Mouse (Mus musculus): ENCODE measurements at regions not wholly inside any gene's neighbourhood (a gene's known extent, or its start where the extent isn't known, plus 50 kb on each side); places are given as distances from the start of the nearest gene placed in this dataset.

DNA sequence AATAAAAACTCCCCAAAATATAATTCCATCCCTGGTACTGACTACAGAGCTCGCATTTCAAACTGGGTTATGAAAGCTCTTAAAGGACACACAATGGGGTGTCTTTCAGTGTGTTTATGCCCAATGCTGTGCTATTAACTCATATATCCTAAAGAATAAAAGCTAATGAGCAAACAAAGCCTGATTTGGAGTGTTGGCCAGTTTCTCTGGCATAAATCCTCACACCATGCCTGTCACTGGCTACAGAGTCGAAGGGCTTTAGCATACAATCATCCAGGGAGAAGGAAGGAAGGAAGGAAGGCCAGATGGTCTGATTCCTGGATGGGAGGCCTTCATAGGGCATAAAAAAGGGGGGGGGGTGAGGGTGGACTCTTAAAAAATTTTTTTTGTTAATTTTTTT lies 74.8 kb upstream of the Trpc3 start:
- Histone ChIP-seq H3K9me3 (replicated peaks; ENCODE audit: low read length) (no peaks in the 10 kb centered on the region), H3K4me1 (ENCODE audit: control insufficient read depth in 1 of 2, insufficient read depth in 2 of 2) (peaks cover 4 to 6% of the 10 kb centered on the region in 2 experiments; a peak in 2 of 4 replicates), H3K79me2 (replicated peaks; ENCODE audit: control insufficient read depth, extremely low read depth, insufficient read depth, poor library complexity, severe bottlenecking) (no peaks in the 10 kb centered on the region), H3K4me3 (replicated peaks in 1 of 3; ENCODE audit: low read depth in 2 of 3, low read length in 2 of 3, poor library complexity in 1 of 3) (no peak overlapping the region), H3K9ac (ENCODE audit: insufficient read depth, low read depth) (no peak overlapping the region), H3K4me2 (ENCODE audit: insufficient read depth, low read depth, poor library complexity, severe bottlenecking) (no peak overlapping the region), H3K27ac (ENCODE audit: insufficient read depth, low read depth) (no peak overlapping the region), H3K36me3 (replicated peaks in 1 of 2; ENCODE audit: control insufficient read depth in 1 of 2, insufficient read depth in 1 of 2, low read length in 1 of 2) (no peaks in the 10 kb centered on the region), H3K27me3 (replicated peaks) (no peaks in the 10 kb centered on the region)
- in situ Hi-C loops (cut with MboI; ENCODE audit: low pct_ligation_motif_present, low pct_unique_long_range_greater_than_20kb, low sequenced_read_pairs): no loop called here
- DNase-seq (ENCODE audit: extremely low read depth): no peak
- TF ChIP-seq BHLHE40 (IDR thresholded peaks at IDR 0.05; ENCODE audit: low read depth, low read length) (no peak), ZC3H11A (IDR thresholded peaks at IDR 0.05; ENCODE audit: low read depth, low read length) (no peak), MAX (IDR thresholded peaks at IDR 0.05; ENCODE audit: low read length) (no peak), UBTF (IDR thresholded peaks at IDR 0.05; ENCODE audit: low read depth, low read length) (no peak), E2F4 (IDR thresholded peaks at IDR 0.05; ENCODE audit: insufficient replicate concordance, low read depth, low read length) (no peak), ZMIZ1 (IDR thresholded peaks at IDR 0.05; ENCODE audit: low read depth, low read length) (no peak), POLR2AphosphoS2 (IDR thresholded peaks at IDR 0.05; ENCODE audit: low read depth, low read length) (no peak), ZNF384 (IDR thresholded peaks at IDR 0.05; ENCODE audit: low read depth, low read length) (no peak), PAX5 (IDR thresholded peaks at IDR 0.05; ENCODE audit: low read length) (no peak), SMC3 (IDR thresholded peaks at IDR 0.05; ENCODE audit: low read depth, low read length) (no peak), IRF4 (IDR thresholded peaks at IDR 0.05; ENCODE audit: low read depth, low read length) (no peak), SIN3A (IDR thresholded peaks at IDR 0.05; ENCODE audit: low read length) (no peak)
- dilution Hi-C loops (cut with MboI; ENCODE audit: extremely low pct_ligation_motif_present, extremely low pct_unique_long_range_greater_than_20kb, low sequenced_read_pairs): no loop called here

DNA sequence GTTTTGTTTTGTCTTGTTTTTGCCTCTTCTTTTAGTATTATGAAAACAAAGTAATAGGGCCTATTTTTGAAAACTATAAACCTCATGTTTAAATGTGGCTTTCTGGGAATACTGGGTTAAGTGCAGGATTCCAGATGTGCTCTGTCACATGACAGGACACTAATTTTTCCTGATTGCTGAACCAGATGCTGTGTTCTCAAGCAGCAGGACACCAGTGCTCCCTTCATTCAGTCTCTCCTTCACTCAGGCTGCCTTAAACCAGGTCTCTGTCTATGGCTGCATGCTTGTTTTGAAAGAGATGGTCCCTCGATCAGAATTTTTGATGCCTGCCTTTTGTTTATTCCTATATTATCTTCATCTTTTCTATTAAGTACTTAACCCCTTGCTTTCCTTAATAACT lies 80.1 kb upstream of the Trpc3 start:
- Histone ChIP-seq H3K4me3 (replicated peaks in 1 of 3; ENCODE audit: low read depth in 2 of 3, low read length in 2 of 3, poor library complexity in 1 of 3) (no peak overlapping the region), H3K4me1 (ENCODE audit: control insufficient read depth in 1 of 2, insufficient read depth in 2 of 2) (peaks cover 0 to 5% of the 10 kb centered on the region in 2 experiments; a peak in 1 of 4 replicates), H3K9me3 (replicated peaks; ENCODE audit: low read length) (no peaks in the 10 kb centered on the region), H3K4me2 (ENCODE audit: insufficient read depth, low read depth, poor library complexity, severe bottlenecking) (no peak overlapping the region), H3K79me2 (replicated peaks; ENCODE audit: control insufficient read depth, extremely low read depth, insufficient read depth, poor library complexity, severe bottlenecking) (no peaks in the 10 kb centered on the region), H3K9ac (ENCODE audit: insufficient read depth, low read depth) (no peak overlapping the region), H3K27me3 (replicated peaks) (no peaks in the 10 kb centered on the region), H3K27ac (ENCODE audit: insufficient read depth, low read depth) (no peak overlapping the region), H3K36me3 (replicated peaks in 1 of 2; ENCODE audit: control insufficient read depth in 1 of 2, insufficient read depth in 1 of 2, low read length in 1 of 2) (no peaks in the 10 kb centered on the region)
- in situ Hi-C loops (cut with MboI; ENCODE audit: low pct_ligation_motif_present, low pct_unique_long_range_greater_than_20kb, low sequenced_read_pairs): no loop called here
- TF ChIP-seq HCFC1 (IDR thresholded peaks at IDR 0.05; ENCODE audit: low read depth, low read length) (no peak), JUN (IDR thresholded peaks at IDR 0.05; ENCODE audit: insufficient read depth, low read depth, low read length) (no peak), KAT2A (IDR thresholded peaks at IDR 0.05; ENCODE audit: insufficient replicate concordance, low read length) (no peak), SMC3 (IDR thresholded peaks at IDR 0.05; ENCODE audit: low read depth, low read length) (no peak), USF1 (IDR thresholded peaks at IDR 0.05; ENCODE audit: low read depth, low read length) (no peak), UBTF (IDR thresholded peaks at IDR 0.05; ENCODE audit: low read depth, low read length) (no peak), CHD2 (IDR thresholded peaks at IDR 0.05; ENCODE audit: low read length) (no peak), MEF2A (IDR thresholded peaks at IDR 0.05; ENCODE audit: borderline replicate concordance, low read depth, low read length) (no peak), RCOR1 (conservative IDR thresholded peaks at IDR 0.05; ENCODE audit: low read depth, low read length) (no peak), USF2 (conservative IDR thresholded peaks at IDR 0.05; ENCODE audit: low read depth, low read length) (no peak), ELF1 (IDR thresholded peaks at IDR 0.05; ENCODE audit: low read depth, low read length) (no peak), NRF1 (IDR thresholded peaks at IDR 0.05; ENCODE audit: low read depth, low read length) (no peak), CHD1 (IDR thresholded peaks at IDR 0.05; ENCODE audit: low read depth, low read length) (no peak), ZC3H11A (IDR thresholded peaks at IDR 0.05; ENCODE audit: low read depth, low read length) (no peak), POLR2A (IDR thresholded peaks at IDR 0.05; ENCODE audit: low read depth, low read length) (no peak), SIN3A (IDR thresholded peaks at IDR 0.05; ENCODE audit: low read length) (no peak), ZMIZ1 (IDR thresholded peaks at IDR 0.05; ENCODE audit: low read depth, low read length) (no peak), JUND (conservative IDR thresholded peaks at IDR 0.05; ENCODE audit: low read depth, low read length) (no peak), POLR2AphosphoS2 (IDR thresholded peaks at IDR 0.05; ENCODE audit: low read depth, low read length) (no peak)
- no peak for DNase-seq (ENCODE audit: extremely low read depth)
- dilution Hi-C loops (cut with MboI; ENCODE audit: extremely low pct_ligation_motif_present, extremely low pct_unique_long_range_greater_than_20kb, low sequenced_read_pairs): no loop called here

Data from CH12.LX (cell line).